Mouse (Mus musculus): ENCODE results near the gene Yju2.
A peak's percentile ranks its signal among the peaks of the same experiment; 100 is the strongest.

Gene Yju2

GRCm38 (mm10) chr17:55959946-55960740 lies 1.2 kb downstream of the Yju2 start:
- no peak for DNase-seq (ENCODE audit: low read depth, low spot score)

GRCm38 (mm10) chr17:55960791-55961190 lies 1.9 kb downstream of the Yju2 start:
- no peak for DNase-seq (ENCODE audit: low read depth, low spot score)

GRCm38 (mm10) chr17:55961631-55962030 lies 2.7 kb downstream of the Yju2 start:
- no peak for DNase-seq (ENCODE audit: low read depth, low spot score)

GRCm38 (mm10) chr17:55963171-55963570 lies 4.3 kb downstream of the Yju2 start:
- DNase-seq (ENCODE audit: low read depth, low spot score) = no peak

GRCm38 (mm10) chr17:55964496-55964895 lies 5.6 kb downstream of the Yju2 start:
- DNase-seq (ENCODE audit: low read depth, low spot score) = no peak

GRCm38 (mm10) chr17:55964996-55965395 lies 6.1 kb downstream of the Yju2 start:
- DNase-seq (ENCODE audit: low read depth, low spot score) = no peak

- DNase-seq (ENCODE audit: low read depth, low spot score) = no peak
Observed at GRCm38 (mm10) chr17:55967186-55967585, 8.3 kb downstream of the Yju2 start.

GRCm38 (mm10) chr17:55968210-55968609 lies 9.3 kb downstream of the Yju2 start:
- no peak for DNase-seq (ENCODE audit: low read depth, low spot score)

GRCm38 (mm10) chr17:55969560-55969959 lies 10.7 kb downstream of the Yju2 start:
- peak; percentile 47 for DNase-seq (ENCODE audit: low read depth, low spot score)

GRCm38 (mm10) chr17:55969966-55970891 lies 11.3 kb downstream of the Yju2 start, which contains the start of gene Shd:
Gene Shd (plus strand): TSS chr17:55970467.
- DNase-seq (ENCODE audit: low read depth, low spot score) = no peak

- no peak for DNase-seq (ENCODE audit: low read depth, low spot score)
Observed at GRCm38 (mm10) chr17:55971453-55971852, 12.6 kb downstream of the Yju2 start.

GRCm38 (mm10) chr17:55976255-55976862 lies 17.5 kb downstream of the Yju2 start:
- DNase-seq (ENCODE audit: low read depth, low spot score) = no peak

- no peak for DNase-seq (ENCODE audit: low read depth, low spot score)
Observed at GRCm38 (mm10) chr17:55977301-55977700, 18.4 kb downstream of the Yju2 start.

- peak; percentile 73 for DNase-seq (ENCODE audit: low read depth, low spot score)
Observed at GRCm38 (mm10) chr17:55986030-55986961, 27.4 kb downstream of the Yju2 start, which contains the start of gene Fsd1. Gene Fsd1 (plus strand): TSS chr17:55986509.

GRCm38 (mm10) chr17:55990278-55990898 lies 31.5 kb downstream of the Yju2 start:
- DNase-seq (ENCODE audit: low read depth, low spot score) = no peak

- no peak for DNase-seq (ENCODE audit: low read depth, low spot score)
Observed at GRCm38 (mm10) chr17:55996007-55996406, 37.1 kb downstream of the Yju2 start.

GRCm38 (mm10) chr17:55999794-56000499 lies 41.0 kb downstream of the Yju2 start:
- no peak for DNase-seq (ENCODE audit: low read depth, low spot score)

- DNase-seq (ENCODE audit: low read depth, low spot score) = no peak
Observed at GRCm38 (mm10) chr17:56003000-56003399, 44.1 kb downstream of the Yju2 start.

GRCm38 (mm10) chr17:56005415-56006061 lies 46.6 kb downstream of the Yju2 start, which contains the start of the genes Stap2 and Mpnd:
Gene Stap2 (minus strand): TSS chr17:56005584.
Gene Mpnd (plus strand): TSS chr17:56005711.
- DNase-seq (ENCODE audit: low read depth, low spot score) = no peak

All from brain, embryonic 18.5 days (tissue).